Mouse (Mus musculus): ENCODE measurements around the gene Aldh3b2.

DNA sequence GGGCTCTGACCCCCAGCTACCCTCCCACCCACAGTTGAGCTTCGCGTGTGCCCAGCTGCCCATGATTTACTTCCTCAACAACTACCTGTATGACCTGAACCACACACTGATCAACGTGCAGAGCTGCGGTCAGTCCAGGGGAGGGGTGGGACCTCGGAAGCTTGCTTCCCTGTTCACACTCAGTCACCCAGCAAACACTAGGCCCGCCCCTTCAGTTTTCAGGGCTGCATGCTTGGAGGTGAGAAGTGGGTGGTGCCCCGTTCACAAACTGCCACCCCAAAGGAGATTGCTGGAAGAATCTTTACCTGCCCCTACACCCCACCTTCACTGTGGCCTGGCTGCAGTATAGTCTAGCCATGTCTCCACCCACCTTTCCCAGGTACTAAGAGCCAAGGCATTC is 29.8 kb upstream of the Aldh3b2 start:
- TF ChIP-seq CTCF (IDR thresholded peaks at IDR 0.05; ENCODE audit: borderline replicate concordance, insufficient read depth, low read depth, low read length): no peak
- TF ChIP-seq POLR2A (IDR thresholded peaks at IDR 0.05; ENCODE audit: borderline replicate concordance, insufficient read depth, low read length): no peak

Measured in cerebellum, adult 2 months (tissue).